Mouse (Mus musculus): ENCODE measurements at regions not wholly inside any gene's neighbourhood (a gene's known extent, or its start where the extent isn't known, plus 50 kb on each side); places are given as distances from the start of the nearest gene placed in this dataset.

DNA sequence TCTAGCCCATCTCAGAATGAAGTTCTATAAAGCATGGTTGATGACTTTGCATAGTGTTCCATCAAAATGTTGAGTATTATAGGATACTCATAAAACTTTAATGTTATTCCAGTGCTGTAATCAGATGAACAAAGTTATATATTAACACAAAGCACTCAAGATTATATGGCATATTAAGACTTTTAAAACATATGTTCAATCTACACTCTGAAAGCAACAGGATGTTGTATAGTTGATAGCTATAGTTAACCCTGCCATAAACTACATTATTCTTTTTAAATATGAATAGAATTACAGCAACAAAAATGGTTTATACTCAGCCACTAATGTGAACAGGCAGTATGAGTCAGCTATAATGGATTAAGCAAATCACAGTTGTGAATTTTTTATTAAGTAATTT, 139.3 kb downstream of the Fscb start:
- Histone ChIP-seq H3K9ac (replicated peaks; ENCODE audit: low read depth, low read length) (no peak overlapping the region), H3K4me2 (ENCODE audit: low read depth, low read length) (no peak overlapping the region), H3K4me3 (ENCODE audit: low read depth, low read length) (no peak overlapping the region), H3K4me1 (ENCODE audit: control insufficient read depth, insufficient read depth) (no peaks in the 10 kb centered on the region), H3K9me3 (replicated peaks; ENCODE audit: control insufficient read depth, low read length) (no peaks in the 10 kb centered on the region), H3K36me3 (replicated peaks; ENCODE audit: control insufficient read depth, insufficient read depth, low read length) (no peaks in the 10 kb centered on the region), H3K27ac (ENCODE audit: low read depth) (no peak overlapping the region), H3K27me3 (ENCODE audit: control insufficient read depth, insufficient read depth, low read length) (no peaks in the 10 kb centered on the region)
- TF ChIP-seq EP300 (IDR thresholded peaks at IDR 0.05; ENCODE audit: low read depth) (no peak), CTCF (IDR thresholded peaks at IDR 0.05; ENCODE audit: low read depth) (no peak)
- ATAC-seq (ENCODE audit: insufficient read depth, low read depth) (no peak), DNase-seq (ENCODE audit: low spot score) (no peak)
